Comparison of ENCODE assay signal across 21 mouse cellular contexts in the genomic region with DNA sequence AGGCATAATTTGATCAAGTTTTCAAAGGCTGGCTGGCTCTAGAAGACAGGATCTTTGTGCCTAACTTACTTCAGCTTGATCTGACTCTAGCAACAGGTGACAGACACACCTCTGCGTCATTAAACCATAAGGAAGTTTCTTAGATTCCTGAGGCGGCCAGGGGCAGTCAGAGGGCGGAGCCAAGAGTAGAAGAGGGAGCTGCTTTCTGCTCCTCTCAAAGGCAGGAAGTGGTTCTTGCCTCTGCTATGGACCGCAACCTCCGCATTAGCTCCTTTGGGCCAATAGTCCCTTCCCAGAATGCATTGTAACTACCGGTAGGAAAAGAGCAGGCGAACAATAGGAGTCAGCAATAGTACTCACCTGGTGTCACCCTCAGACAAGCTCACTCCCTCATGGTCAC. TPM values are rescaled to one million over a fixed set of nuclear protein-coding genes. Genes with fewer than 3 reads are reported as not detected.
A peak's percentile ranks its signal among the peaks of the same experiment; 100 is the strongest.
DNase-seq lines count a peak whose midpoint lies in the region; ATAC-seq and TF ChIP-seq lines count a peak whose summit lies in the region.
"Had no signal": no experiment of that assay in that cellular context is flagged by ENCODE, and none has a peak within 500 bp of the region (broad histone marks: within the 10 kb centered on the region; RNA-seq: fewer than 3 reads in every experiment).

No protein-coding gene starts in this region.

- ATAC-seq in CD4-positive, CD25-positive, alpha-beta regulatory T cell, adult 4 months: peak; percentile 98
- ATAC-seq in intestine, embryonic 15.5 days: peak; percentile 89
- no peak for ATAC-seq in midbrain, embryonic 13.5 days
- no peak for ATAC-seq in monocyte, adult 5-6 weeks (replicated peaks; ENCODE audit: insufficient number of reproducible peaks, low FRiP score, low TSS enrichment, poor library complexity, severe bottlenecking)
- ATAC-seq: forebrain, embryonic 16.5 days; Patski had no signal

- H3K36me3 ChIP-seq in intestine, embryonic 15.5 days: no peaks in the 10 kb centered on the region
- H3K36me3 ChIP-seq in small intestine, adult 2 months (ENCODE audit: control insufficient read depth, insufficient read depth, low read length): no peaks in the 10 kb centered on the region
- H3K36me3 ChIP-seq in midbrain, embryonic 13.5 days: no peaks in the 10 kb centered on the region
- H3K36me3 ChIP-seq: heart, embryonic 12.5 days; liver, embryonic 15.5 days had no signal

- H3K9me3 ChIP-seq in intestine, embryonic 15.5 days: no peaks in the 10 kb centered on the region
- H3K9me3 ChIP-seq in midbrain, embryonic 13.5 days: no peaks in the 10 kb centered on the region
- H3K9me3 ChIP-seq: heart, embryonic 12.5 days; liver, embryonic 15.5 days had no signal

- peak; percentile 3 for DNase-seq in 416B (ENCODE audit: low read depth)
- DNase-seq in layer of hippocampus, adult 8-10 months (ENCODE audit: low spot score in 2 of 2): no peak
- no peak for DNase-seq in layer of hippocampus, adult 9-10 months (ENCODE audit: low spot score)
- DNase-seq: adrenal gland, adult 2 months; embryo, embryonic 11 days; gastrocnemius, postnatal 10 days; right cerebral cortex, postnatal 25 days had no signal

- H3K27ac ChIP-seq in intestine, embryonic 15.5 days: peak overlapping the region; percentile 22; the same call in 1 of the 2 replicates
- H3K27ac ChIP-seq in small intestine, adult 2 months (ENCODE audit: insufficient read depth, low read depth, low read length): peak overlapping the region; percentile 70
- H3K27ac ChIP-seq in midbrain, embryonic 13.5 days: no peak overlapping the region
- H3K27ac ChIP-seq: liver, embryonic 15.5 days had no signal

- H3K4me1 ChIP-seq in intestine, embryonic 15.5 days (replicated peaks): peaks cover 5% of the 10 kb centered on the region; the same call in 1 of the 2 replicates
- H3K4me1 ChIP-seq in small intestine, adult 2 months (ENCODE audit: control insufficient read depth, insufficient read depth, insufficient read length, low read length): peaks cover 20% of the 10 kb centered on the region
- 0 out of 2 replicates have a peak, but pooled peaks cover 2% of the 10 kb centered on the region for H3K4me1 ChIP-seq in midbrain, embryonic 13.5 days (replicated peaks)
- H3K4me1 ChIP-seq: liver, embryonic 15.5 days had no signal

- no peak for TF ChIP-seq POLR2A in small intestine, adult 2 months (IDR thresholded peaks at IDR 0.05; ENCODE audit: low read depth, low read length)

- H3K27me3 ChIP-seq in intestine, embryonic 15.5 days (replicated peaks): no peaks in the 10 kb centered on the region
- no peaks in the 10 kb centered on the region for H3K27me3 ChIP-seq in small intestine, adult 2 months (ENCODE audit: control insufficient read depth, insufficient read depth, low read length)
- H3K27me3 ChIP-seq in midbrain, embryonic 13.5 days: no peaks in the 10 kb centered on the region
- H3K27me3 ChIP-seq: liver, embryonic 15.5 days had no signal

- no peak for TF ChIP-seq CTCF in small intestine, adult 2 months (IDR thresholded peaks at IDR 0.05; ENCODE audit: extremely low read depth, insufficient read length, insufficient replicate concordance, low read depth, low read length)

- WGBS in intestine, embryonic 15.5 days: 67% methylated on average over 7 of the region's 7 CpGs
- 16% methylated on average over 7 of the region's 7 CpGs for WGBS in small intestine, adult 2 months
- WGBS in midbrain, embryonic 13.5 days: 87% methylated on average over 7 of the region's 7 CpGs

- H3K4me3 ChIP-seq in intestine, embryonic 15.5 days (replicated peaks): no peak overlapping the region
- H3K4me3 ChIP-seq in small intestine, adult 2 months (ENCODE audit: low read depth, low read length): no peak overlapping the region
- no peak overlapping the region for H3K4me3 ChIP-seq in midbrain, embryonic 13.5 days (replicated peaks)
- H3K4me3 ChIP-seq: heart, embryonic 12.5 days; liver, embryonic 15.5 days had no signal

- H3K4me2 ChIP-seq in intestine, embryonic 15.5 days (replicated peaks): no peak overlapping the region
- H3K4me2 ChIP-seq in midbrain, embryonic 13.5 days (replicated peaks): no peak overlapping the region
- H3K4me2 ChIP-seq: heart, embryonic 12.5 days; liver, embryonic 15.5 days had no signal

- H3K9ac ChIP-seq in intestine, embryonic 15.5 days: no peak overlapping the region
- H3K9ac ChIP-seq in midbrain, embryonic 13.5 days (replicated peaks): no peak overlapping the region
- H3K9ac ChIP-seq: heart, embryonic 12.5 days; liver, embryonic 15.5 days had no signal

RNA-seq across cellular contexts. Expression of a gene that starts 12.2 kb away (rescaled TPM):
- not detected for polyA plus RNA-seq in CD4-positive, CD25-positive, alpha-beta regulatory T cell, adult 4 months (2017; shearing (Covaris generic))
- not detected in 2 replicates for polyA plus RNA-seq in intestine, embryonic 15.5 days (2015; fragmentation: Nextera tagmentation; extraction: Ambion mirVana)
- polyA plus RNA-seq in small intestine, adult 2 months (2012; rRNA removed): not detected in 2 replicates
- polyA plus RNA-seq in midbrain, embryonic 13.5 days (2015; fragmentation: Nextera tagmentation; extraction: Ambion mirVana): not detected in 2 replicates
- not detected for total RNA-seq in layer of hippocampus, adult 8-10 months (2022)
- total RNA-seq in monocyte, adult 5-6 weeks (2017): not detected in 3 replicates
- total RNA-seq: adrenal gland, adult 2 months; gastrocnemius, postnatal 10 days; layer of hippocampus, postnatal 14 days; left cerebral cortex, postnatal 36 days had no signal
- polyA plus RNA-seq: adrenal gland, adult 2 months; forebrain, embryonic 16.5 days; heart, embryonic 12.5 days; hindbrain, embryonic 11.5 days; kidney, embryonic 14.5 days; liver, embryonic 15.5 days; Patski; stomach, embryonic 16.5 days had no signal

RNA-seq across cellular contexts. Expression of a gene that starts 43.6 kb away (rescaled TPM):
- polyA plus RNA-seq in CD4-positive, CD25-positive, alpha-beta regulatory T cell, adult 4 months (2017; shearing (Covaris generic)): under 1 TPM in 1 of 2 experiments, not detected in 1; 0.86 TPM
- not detected in 2 replicates for polyA plus RNA-seq in intestine, embryonic 15.5 days (2015; fragmentation: Nextera tagmentation; extraction: Ambion mirVana)
- not detected in 2 replicates for polyA plus RNA-seq in small intestine, adult 2 months (2012; rRNA removed)
- not detected in 2 replicates for polyA plus RNA-seq in midbrain, embryonic 13.5 days (2015; fragmentation: Nextera tagmentation; extraction: Ambion mirVana)
- total RNA-seq in layer of hippocampus, adult 8-10 months (2022): not detected
- total RNA-seq in monocyte, adult 5-6 weeks (2017): not detected in 3 replicates
- total RNA-seq: adrenal gland, adult 2 months; gastrocnemius, postnatal 10 days; layer of hippocampus, postnatal 14 days; left cerebral cortex, postnatal 36 days had no signal
- polyA plus RNA-seq: adrenal gland, adult 2 months; forebrain, embryonic 16.5 days; heart, embryonic 12.5 days; hindbrain, embryonic 11.5 days; kidney, embryonic 14.5 days; liver, embryonic 15.5 days; Patski; stomach, embryonic 16.5 days had no signal

Comparison
In these comparisons a context has a peak if more than half of its experiments do, and no peak if none do; other contexts are left out.
1. ATAC-seq: peak in CD4-positive, CD25-positive, alpha-beta regulatory T cell, adult 4 months (single experiment) and intestine, embryonic 15.5 days (single experiment); none in midbrain, embryonic 13.5 days (single experiment) and monocyte, adult 5-6 weeks (single experiment).